Mouse (Mus musculus) kidney, postnatal 36 days (tissue): ENCODE data around the gene Chid1.

Source experiments
- DNase-seq, 2 experiments: peaks; one replicate each; pipeline ENCODE4 v3.0.0; 2021 to 2022; ENCODE audit warnings: mixed read lengths in 2 of 2

The Chid1 gene

GRCm38 (mm10) chr7:141497600-141497999 is 42.1 kb downstream of the Chid1 start:
- no peak for DNase-seq

- DNase-seq, result no peak
These were observed 43.7 kb downstream of the Chid1 start for GRCm38 (mm10) chr7:141495940-141496339.

GRCm38 (mm10) chr7:141495379-141495778 is 44.3 kb downstream of the Chid1 start:
- no peak for DNase-seq

DNA sequence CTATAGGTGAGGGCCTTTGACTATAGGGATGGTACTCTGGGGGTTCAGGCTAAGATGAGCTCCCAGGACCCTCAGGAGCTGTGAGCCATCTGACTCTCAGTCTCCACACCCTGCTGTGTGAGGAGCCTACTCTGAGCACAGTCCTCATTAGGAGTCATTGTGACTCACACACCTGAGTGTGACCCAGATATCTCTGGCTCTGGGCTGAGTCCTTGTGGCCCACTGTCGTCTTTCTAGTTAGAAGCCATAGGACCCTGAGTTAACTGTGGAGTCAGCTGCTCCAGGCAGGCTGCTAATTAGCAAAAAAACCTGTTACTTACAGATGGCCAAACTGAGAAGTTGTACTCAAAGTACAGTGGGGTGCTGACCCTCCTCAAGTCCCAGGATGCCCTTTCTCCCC is 45.9 kb downstream of the Chid1 start:
- no peak for DNase-seq

DNA sequence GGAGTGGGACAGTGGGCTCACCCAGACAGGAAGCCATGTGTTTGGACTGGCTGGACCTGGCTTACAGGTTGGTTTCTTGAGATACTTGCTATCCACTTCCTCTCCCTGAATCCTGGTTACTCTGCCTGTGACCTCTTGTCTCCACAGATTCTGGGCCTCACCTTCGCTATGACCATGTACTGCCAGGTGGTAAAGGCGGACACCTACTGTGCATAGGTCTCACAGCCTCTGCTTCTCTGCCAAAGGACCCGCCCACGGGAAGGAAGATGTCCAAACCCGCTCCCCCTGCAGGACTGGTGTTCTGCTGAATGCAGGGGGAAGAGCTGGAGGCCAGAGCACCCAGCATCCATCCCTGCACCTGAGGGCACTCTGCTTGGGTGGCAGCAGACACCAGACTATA is 46.9 kb downstream of the Chid1 start:
- DNase-seq, result no peak

- DNase-seq, result peak in 1 of 2 experiments; percentile 49
These were observed 48.5 kb downstream of the Chid1 start for GRCm38 (mm10) chr7:141491151-141491550.

- DNase-seq, result no peak
These were observed 52.5 kb downstream of the Chid1 start for GRCm38 (mm10) chr7:141487141-141487540.

DNA sequence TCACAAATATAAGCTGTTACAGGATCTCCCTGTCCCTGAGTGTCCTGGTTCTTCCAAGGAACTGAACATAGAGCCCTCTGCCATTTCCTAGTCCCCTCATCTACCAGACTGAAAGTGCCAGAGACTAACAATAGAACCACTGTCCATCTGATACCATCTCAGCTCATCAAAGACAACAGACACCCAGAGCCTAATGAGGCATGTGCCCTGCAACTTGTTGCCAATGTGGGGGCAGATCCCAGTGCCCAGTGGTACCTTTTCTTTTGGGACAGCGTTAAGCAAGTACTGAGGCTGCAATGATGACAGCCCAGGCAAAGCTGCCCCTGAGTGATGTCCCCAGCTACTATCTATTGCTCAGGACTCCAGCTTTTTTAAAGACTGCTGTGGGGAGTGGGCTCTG is 53.4 kb downstream of the Chid1 start:
- DNase-seq, result no peak

- no peak for DNase-seq
These were observed 54.1 kb downstream of the Chid1 start for GRCm38 (mm10) chr7:141485606-141486005.

GRCm38 (mm10) chr7:141485186-141485585 is 54.5 kb downstream of the Chid1 start:
- DNase-seq, result no peak

DNA sequence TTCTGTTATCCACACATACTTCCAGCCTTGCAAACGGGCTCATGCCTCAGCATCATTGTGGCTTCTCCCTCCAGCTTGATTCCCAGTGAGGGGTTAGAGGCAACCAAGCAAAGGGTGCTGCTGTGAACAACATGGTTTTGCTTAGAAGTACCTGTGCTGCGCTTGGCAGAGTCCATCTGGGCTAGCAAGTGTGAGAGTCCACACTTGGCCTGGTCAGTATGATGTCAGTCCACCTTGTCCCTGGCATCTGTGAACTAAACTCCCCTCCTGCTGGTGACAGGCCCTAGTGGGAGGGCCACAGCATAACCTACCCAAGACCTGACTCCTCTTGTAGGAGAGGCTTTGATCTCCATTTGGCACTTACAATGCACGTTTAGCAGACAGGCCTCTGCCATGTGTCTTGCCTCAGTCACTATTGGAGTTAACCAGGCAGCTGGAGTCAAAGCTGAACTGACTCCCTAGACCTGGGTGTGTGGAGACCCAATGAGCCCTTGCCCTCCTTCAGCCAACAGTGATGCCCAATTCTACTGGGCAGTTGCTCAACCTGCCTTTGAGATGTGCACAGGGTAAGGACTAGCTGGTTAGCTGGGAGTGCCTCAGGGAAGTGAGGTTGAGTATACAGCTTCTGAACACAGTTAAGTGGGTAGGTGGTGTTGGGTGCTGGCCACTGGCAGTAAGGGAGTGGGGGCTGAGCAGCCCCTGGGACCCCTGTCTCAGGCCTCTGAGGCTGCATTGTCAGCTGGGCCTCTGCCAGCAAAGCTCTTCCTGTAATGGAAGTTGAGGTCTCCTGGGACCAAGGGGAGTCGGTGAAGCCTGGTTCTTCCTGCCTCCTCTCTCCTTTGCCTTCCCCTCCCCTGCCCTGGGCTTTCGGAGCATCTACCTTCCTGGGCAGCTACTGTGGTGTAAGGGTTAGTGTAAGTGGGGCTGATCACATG is 55.2 kb downstream of the Chid1 start:
- DNase-seq, result no peak

GRCm38 (mm10) chr7:141483114-141483653 is 56.5 kb downstream of the Chid1 start:
- no peak for DNase-seq

DNA sequence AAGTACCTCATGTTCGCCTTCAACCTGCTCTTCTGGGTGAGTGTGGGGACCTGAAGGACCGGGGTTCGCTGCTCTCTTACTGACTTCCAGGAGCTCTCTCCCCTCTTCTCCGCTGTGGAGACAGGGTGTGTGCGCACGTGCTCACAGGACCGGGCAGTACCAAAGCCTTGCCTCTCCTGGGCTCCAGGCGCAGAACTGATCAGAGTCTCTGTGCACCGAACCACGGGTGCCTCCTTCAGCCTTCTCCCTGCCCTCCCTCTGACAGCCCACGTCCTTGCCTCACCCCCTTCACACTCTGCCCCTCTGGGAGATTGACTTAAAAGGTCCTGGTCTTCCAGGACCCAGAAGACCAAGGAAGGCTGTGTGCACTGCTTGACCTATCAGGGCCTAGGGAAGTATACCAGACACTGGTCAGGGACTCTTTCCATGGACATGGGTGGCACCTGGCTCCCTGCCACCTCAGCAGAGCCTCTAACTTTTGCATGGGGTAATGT is 57.1 kb downstream of the Chid1 start:
- DNase-seq, result no peak

GRCm38 (mm10) chr7:141481498-141482401 is 57.9 kb downstream of the Chid1 start:
- DNase-seq, result peak; percentile 44 to 73

GRCm38 (mm10) chr7:141480842-141481497 is 58.7 kb downstream of the Chid1 start:
- peak; percentile 78 to 81 for DNase-seq

DNA sequence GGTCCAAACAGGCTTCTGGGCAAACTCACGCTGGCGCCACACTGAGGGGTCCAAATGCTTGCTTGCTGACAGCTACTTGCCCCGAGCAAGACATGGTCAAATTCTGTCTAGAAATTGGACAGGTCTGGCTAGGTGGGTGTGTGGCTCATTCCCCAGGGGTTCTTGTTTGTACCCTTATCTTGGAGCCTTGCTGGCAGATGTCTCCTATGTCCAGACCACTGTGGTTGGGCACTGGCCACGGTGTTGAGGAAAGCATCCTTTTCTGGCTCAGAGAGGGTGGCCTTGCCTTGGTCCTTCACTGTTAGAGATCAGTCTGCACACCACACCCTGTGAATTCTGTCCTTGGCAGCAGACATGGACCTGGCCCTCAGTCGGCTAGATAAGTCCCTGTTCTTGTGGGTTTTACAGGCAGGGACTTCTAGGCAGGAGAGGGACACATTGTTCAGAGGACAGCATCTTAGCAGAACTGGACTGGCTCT is 61.3 kb downstream of the Chid1 start:
- DNase-seq, result no peak

- DNase-seq, result no peak
These were observed 61.9 kb downstream of the Chid1 start for GRCm38 (mm10) chr7:141477578-141478269.

DNA sequence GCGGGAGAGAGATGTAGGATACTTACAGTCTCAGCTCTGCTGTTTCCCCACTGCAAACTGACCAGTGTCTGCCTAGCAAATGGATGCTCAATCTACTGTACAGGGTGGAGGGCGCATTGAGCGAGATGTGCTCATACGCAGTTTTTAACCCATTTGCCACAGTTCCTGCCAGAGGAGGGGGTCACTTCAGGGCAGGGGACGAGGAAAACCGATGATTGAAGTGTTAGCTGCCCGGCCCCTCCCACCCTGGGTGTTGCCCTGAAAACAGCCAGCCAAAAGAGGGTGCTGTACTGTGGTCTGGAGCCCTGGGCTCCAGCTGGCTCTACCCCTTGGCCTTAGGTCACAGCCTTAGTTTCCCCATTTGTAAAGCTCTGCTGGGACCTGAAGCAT is 62.7 kb downstream of the Chid1 start:
- peak in 1 of 2 experiments; percentile 67 for DNase-seq

- DNase-seq, result peak; percentile 96
These were observed 63.3 kb downstream of the Chid1 start for GRCm38 (mm10) chr7:141476226-141476980.

DNA sequence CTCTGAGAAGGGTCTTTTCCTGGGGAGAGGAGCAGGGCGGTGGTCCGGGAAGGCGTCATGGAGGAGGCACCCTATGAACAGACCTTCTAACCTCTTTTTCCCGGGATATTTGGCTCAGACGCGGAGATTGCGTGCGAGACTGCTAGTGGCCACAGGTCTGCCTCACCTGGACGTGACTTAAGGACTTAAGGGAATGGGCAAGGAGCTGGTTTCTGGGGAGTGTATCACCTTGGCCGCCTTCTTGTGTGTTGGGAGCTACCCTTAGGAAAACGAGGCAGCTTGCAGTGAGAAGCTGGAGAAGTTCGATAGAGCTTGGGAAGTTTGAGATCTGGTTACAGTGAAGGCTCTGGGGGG is 63.9 kb downstream of the Chid1 start:
- DNase-seq, result peak in 1 of 2 experiments; percentile 41
